Mouse (Mus musculus): ENCODE results near the gene Abr. TPM values are rescaled to one million over a fixed set of nuclear protein-coding genes. Genes with fewer than 3 reads are reported as not detected.

The Abr gene
- polyA plus RNA-seq, 1 experiment: 2.4 TPM

DNA sequence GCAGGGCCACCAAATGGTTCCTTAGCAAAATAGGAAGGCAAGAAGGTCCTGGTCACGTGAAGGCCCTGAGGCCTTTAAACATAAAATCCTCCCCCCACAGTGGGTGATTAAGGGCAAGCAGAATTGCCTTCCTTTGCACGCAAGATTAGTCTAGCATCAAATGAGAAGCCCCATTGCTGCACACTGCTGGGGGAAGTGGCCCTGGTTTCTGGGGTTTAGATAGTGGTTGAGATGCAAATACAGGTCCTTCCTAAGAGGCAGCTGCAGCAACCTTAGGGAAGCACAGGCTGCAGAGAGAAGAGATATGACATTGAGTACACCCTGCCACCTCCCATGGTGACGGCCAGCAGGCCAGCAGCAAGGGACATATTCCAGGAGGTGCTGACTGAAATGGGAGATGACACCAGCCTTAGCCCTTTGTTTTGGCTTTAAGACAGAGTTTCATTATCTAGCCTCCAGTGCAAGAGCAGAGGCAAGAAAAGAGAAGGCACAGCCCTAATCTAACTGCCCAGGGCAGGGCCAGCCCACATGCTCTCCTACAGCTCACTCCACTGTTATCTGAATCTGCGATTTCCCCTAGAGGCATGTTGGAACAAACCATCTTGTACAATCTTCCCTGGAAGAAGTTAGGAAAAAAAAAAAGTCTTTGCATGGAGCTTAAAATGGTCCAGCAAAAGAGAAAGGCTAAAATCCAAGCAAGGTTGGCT lies 28.3 kb downstream of the Abr start:
- H3K27ac ChIP-seq (replicated peaks; ENCODE audit: low read depth, low read length): no peak overlapping the region
- no peak overlapping the region for H3K4me3 ChIP-seq (ENCODE audit: insufficient read depth, low read depth, low read length)
- H3K4me1 ChIP-seq (ENCODE audit: control insufficient read depth, insufficient read depth, insufficient read length, low read length): no peaks in the 10 kb centered on the region

DNA sequence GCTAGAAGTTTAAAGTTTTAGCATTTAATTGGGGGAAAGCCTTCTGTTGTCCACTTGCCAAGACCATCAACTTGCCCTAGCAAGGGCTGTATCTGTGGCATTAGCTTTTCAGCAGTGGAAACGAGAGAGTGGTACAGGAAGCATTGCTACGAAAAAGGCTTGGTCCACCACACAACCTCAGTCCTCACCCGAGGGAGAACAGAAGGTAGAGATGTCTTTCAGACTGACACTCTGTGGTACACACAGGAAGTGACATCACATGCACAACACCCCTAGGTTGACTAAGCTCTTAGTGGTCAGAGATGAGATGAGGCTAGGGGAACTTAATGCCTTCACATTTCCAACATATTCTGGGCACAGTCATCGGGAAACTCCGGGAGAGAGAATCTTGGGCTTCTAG lies 32.4 kb downstream of the Abr start:
- no peak overlapping the region for H3K4me3 ChIP-seq (ENCODE audit: insufficient read depth, low read depth, low read length)
- no peak overlapping the region for H3K27ac ChIP-seq (replicated peaks; ENCODE audit: low read depth, low read length)
- H3K4me1 ChIP-seq (ENCODE audit: control insufficient read depth, insufficient read depth, insufficient read length, low read length): no peaks in the 10 kb centered on the region

DNA sequence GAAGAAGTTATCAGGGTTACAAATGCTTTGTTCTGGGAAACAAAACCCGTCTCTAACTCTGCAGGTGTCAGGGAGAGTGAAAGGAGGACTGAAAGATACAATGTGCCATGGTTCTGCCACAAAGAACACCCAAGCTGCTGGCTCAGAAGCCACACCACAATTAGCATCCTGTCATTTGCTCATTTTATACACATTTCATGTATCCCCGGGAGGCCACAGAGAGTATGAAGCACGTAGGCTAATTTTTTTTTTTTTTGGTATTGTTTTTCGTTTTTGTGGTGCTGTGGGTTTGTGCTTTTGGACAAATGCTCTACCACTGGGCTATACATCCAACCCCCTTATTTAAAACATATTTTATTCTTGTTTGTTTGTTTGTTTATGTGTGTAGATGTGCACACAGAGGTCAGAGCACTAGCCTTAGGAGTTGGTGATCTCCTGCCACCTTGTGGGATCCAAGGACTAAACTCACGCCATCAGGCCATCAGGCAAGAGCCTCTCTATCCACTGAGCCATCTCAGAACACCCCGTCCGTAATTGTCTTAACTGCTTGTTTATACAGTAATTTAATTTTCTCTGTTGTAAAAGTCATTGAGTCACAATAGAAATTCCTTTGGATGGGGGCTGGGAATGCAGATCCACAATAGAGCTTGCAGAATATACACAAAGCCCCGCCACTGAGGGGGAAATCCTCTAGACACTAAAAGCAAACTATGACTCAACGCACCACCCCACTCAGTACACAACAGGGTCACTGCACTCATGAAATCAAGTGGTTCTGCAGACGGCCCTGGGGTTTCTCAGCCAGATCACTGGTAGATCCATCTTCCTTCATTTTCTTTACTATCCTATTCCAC lies 33.3 kb downstream of the Abr start:
- Histone ChIP-seq H3K27ac (replicated peaks; ENCODE audit: low read depth, low read length) (0 out of 2 replicates have a peak overlapping the region, but pooled peaks have one; percentile 23), H3K4me3 (ENCODE audit: insufficient read depth, low read depth, low read length) (no peak overlapping the region), H3K4me1 (ENCODE audit: control insufficient read depth, insufficient read depth, insufficient read length, low read length) (no peaks in the 10 kb centered on the region)

DNA sequence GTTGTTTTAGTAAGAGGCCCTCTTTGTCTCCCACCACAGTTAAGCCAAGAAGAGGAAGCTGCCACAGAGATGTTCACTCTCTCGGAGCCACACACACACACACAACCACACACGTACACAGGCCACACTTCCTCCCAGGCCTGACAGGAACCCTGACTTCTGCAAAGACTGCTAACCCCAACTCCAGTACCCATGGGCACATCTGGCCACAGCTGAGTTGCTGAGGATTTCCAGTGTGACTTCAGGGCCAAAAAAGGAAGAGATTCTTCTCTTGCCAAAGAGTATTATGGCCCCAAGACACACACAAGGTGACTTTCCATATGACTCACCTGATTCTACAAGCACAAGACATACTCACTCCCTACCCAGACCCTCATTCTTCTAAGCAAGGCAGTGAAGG lies 34.1 kb downstream of the Abr start:
- Histone ChIP-seq H3K4me3 (ENCODE audit: insufficient read depth, low read depth, low read length) (no peak overlapping the region), H3K27ac (replicated peaks; ENCODE audit: low read depth, low read length) (peak overlapping the region; percentile 69), H3K4me1 (ENCODE audit: control insufficient read depth, insufficient read depth, insufficient read length, low read length) (no peaks in the 10 kb centered on the region)

DNA sequence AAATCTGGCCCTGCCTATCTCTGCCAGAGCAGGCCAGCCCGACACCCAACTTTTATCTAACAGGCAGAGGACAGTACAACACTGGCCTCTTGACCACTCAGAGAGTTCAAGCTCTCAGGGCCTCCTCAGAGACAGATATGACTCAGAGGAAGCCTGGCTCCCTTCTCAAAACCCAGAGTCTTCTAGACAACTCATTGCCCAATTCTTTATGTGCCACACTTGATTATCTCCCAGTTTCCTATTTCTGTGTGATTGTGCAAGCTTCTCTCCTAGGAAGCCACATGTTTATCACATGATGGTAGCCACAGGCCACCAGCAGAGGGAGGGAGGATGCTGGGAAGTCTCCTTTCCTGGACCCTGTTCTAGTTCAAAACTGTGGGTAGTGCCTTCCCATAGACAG lies 34.8 kb downstream of the Abr start:
- H3K27ac ChIP-seq (replicated peaks; ENCODE audit: low read depth, low read length): peak overlapping the region; percentile 69
- no peak overlapping the region for H3K4me3 ChIP-seq (ENCODE audit: insufficient read depth, low read depth, low read length)
- no peaks in the 10 kb centered on the region for H3K4me1 ChIP-seq (ENCODE audit: control insufficient read depth, insufficient read depth, insufficient read length, low read length)

DNA sequence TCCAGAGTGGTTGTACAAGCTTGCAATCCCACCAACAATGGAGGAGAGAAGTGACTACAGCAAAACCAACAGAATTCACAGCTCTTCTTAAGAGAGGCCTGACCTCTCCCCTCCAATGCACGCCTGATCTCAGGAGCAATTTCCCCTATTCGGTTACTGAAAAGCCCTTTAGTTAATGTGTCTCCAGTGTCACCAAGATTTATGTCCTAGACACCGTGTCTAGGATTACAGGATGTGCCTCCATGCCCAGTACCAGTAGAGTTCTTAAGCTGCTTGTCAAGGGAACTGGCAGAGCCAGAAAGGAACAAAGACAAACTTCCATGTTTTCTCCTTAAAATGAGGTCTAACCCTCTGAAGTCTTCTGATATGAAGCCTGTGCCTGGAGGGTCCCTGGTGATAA lies 36.0 kb downstream of the Abr start:
- Histone ChIP-seq H3K4me3 (ENCODE audit: insufficient read depth, low read depth, low read length) (no peak overlapping the region), H3K4me1 (ENCODE audit: control insufficient read depth, insufficient read depth, insufficient read length, low read length) (no peaks in the 10 kb centered on the region), H3K27ac (replicated peaks; ENCODE audit: low read depth, low read length) (no peak overlapping the region)

DNA sequence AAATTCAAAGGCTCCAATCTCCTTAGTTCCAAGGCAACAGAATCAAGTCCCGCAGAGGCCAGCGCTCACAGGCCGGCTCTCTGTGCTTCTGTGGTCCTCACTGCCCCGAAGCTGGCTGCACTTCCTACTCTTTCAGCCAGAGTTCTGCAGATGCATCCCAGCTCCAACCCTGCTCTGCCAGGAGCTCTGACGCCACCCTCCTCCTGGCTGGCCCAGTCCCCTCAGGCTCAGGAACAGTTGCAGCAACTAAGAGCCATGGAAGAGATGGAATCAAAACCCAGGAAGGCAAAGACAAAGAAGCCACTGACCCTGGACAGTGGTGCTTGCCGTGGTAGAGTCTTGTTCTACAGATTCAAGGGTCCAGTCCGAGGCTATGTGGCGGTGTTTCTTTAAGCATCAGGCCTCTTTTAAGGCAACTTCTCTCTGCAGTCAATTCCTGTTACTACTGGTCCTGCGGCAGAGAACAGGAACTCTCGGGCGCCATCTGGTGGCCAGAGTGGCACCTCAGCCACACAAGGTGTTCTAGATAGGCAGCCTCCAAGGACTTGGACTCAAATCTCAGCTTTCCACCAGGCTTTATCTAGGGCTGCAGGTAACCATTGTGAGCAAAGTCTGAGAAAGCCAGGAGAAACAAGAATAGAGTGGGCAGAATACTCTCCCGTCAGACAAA lies 44.4 kb downstream of the Abr start:
- no peak overlapping the region for H3K27ac ChIP-seq (replicated peaks; ENCODE audit: low read depth, low read length)
- H3K4me1 ChIP-seq (ENCODE audit: control insufficient read depth, insufficient read depth, insufficient read length, low read length): no peaks in the 10 kb centered on the region
- H3K4me3 ChIP-seq (ENCODE audit: insufficient read depth, low read depth, low read length): no peak overlapping the region

DNA sequence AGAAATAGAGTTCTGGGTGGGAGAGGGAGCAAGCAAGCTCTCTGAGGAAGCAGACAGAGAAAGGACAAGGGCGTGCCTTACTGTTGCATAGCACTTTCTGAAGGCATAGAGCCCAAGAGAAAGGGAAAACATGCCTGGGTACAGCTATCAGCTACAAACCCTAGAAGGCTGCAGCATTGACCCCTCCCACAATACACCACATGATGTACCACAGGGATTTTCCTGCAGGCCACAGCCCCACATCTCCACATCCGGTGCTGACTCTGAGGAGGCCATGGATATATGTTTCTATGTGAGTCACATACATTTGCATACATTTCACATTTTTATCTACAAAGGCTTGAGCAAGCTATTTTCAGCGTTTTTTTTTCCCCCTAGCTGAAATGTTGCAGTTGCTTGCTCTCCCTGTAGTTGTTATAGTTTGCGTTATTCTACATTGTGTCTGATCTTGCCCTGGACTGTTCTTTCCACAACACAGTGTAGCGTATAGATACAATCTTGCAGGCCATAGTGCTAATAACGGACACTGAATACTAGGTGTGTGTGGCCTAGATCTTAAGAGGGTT lies 49.2 kb downstream of the Abr start:
- no peak overlapping the region for H3K27ac ChIP-seq (replicated peaks; ENCODE audit: low read depth, low read length)
- peaks cover 4% of the 10 kb centered on the region for H3K4me1 ChIP-seq (ENCODE audit: control insufficient read depth, insufficient read depth, insufficient read length, low read length)
- H3K4me3 ChIP-seq (ENCODE audit: insufficient read depth, low read depth, low read length): no peak overlapping the region

DNA sequence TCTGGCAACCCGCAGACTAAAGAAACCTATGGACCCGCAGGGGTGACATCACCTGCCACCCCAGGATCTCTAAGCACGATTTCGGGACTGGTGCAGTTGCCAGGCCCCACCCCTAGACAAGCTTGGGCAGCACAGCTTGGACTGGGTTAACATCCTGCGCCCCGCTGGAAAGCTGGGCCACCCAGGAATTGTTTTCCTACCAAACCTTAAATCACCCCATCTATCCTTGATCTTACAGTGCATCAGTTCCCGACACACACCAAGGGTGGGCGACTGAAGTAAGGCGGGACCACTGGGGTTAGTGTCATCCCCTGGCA lies 50.5 kb downstream of the Abr start:
- peaks cover 4% of the 10 kb centered on the region for H3K4me1 ChIP-seq (ENCODE audit: control insufficient read depth, insufficient read depth, insufficient read length, low read length)
- H3K27ac ChIP-seq (replicated peaks; ENCODE audit: low read depth, low read length): no peak overlapping the region
- H3K4me3 ChIP-seq (ENCODE audit: insufficient read depth, low read depth, low read length): peak overlapping the region; percentile 46

DNA sequence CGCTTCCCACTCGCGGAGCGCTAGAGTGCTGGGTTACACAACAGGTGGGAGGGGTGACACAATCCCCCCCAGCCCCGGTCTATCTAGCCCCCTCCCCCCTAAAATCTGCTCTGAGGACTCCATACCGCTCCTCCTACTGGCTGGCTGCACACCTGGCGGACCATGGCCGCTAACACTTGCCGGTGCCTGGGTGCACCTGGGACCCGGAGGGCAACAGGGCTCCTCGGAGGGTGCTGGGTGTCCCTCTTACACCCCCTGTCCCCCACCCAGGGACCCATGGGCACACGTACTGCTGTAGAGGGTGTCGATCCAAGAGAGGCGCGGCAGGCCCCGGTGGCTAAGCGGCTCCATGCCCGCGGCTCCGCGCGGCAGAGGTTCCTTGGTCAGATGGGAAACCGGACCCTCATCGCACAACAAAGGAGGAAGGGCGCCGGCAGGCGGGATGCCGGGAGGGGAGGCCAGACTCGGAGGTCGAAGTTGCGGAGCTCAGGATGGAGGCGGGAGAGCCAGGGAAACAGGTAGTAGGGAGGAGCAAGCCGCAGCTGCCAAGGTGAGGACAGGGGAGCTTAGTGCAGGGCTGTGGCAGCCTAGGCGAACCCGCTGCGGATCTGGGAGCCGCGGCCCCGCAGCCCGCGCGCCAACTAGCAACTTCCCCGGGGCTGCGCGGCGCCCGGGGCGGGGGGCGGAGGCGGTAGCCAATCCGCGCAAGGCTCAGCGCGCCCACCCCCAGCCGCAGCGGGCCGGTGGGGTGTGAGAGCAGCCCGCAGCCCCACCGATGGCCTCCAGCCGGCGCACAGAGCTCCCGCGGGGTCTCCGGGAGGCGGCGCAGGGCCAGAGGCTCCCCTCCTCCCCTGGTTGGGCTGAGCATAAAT lies 51.1 kb downstream of the Abr start:
- Histone ChIP-seq H3K4me1 (ENCODE audit: control insufficient read depth, insufficient read depth, insufficient read length, low read length) (peaks cover 4% of the 10 kb centered on the region), H3K27ac (replicated peaks; ENCODE audit: low read depth, low read length) (no peak overlapping the region), H3K4me3 (ENCODE audit: insufficient read depth, low read depth, low read length) (peak overlapping the region; percentile 46)

DNA sequence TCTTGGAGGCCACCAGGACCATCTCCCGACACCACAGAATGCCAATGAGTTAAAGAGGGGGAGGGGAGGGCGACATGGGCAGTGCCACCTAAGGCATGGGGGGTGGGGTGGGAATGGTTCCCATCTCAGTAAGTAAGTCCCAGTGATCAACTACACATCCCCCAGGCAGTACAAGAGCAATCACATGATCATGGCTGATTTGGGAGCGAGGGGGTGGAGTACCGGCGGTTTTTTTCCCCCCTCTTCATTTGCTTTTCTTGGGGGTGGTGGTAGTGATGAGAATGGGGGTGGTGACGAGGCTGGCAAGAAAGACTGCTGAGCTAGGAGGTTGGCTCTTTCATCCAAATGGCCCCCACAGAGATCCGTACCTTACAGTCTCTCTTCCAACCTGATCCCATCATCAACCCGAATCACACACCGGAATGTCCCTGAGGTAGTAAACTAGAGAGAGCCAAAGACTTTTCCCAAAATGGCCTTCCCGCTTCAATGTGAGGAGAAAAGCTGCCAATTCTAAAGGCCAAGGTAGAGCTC lies 51.8 kb downstream of the Abr start:
- H3K4me3 ChIP-seq (ENCODE audit: insufficient read depth, low read depth, low read length): no peak overlapping the region
- no peak overlapping the region for H3K27ac ChIP-seq (replicated peaks; ENCODE audit: low read depth, low read length)
- peaks cover 4% of the 10 kb centered on the region for H3K4me1 ChIP-seq (ENCODE audit: control insufficient read depth, insufficient read depth, insufficient read length, low read length)

DNA sequence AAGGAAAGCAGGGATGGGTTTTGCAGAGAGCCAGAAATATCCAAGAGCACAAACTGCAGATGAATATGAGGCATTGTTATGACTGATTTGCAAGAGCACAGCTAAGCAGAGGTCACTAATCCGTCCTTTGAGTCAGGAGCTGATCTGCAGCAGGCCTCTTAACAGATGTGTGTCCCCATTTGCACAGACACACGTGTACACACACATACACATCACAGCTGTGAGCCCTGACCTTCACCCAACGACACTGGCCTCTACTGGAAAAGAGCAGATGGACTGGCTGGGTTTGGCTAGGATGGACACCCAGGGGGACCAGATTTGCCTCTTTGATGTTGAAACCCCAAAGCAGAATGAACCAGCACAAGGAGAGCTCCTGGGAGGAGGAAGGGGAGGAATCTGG lies 52.7 kb downstream of the Abr start:
- peaks cover 4% of the 10 kb centered on the region for H3K4me1 ChIP-seq (ENCODE audit: control insufficient read depth, insufficient read depth, insufficient read length, low read length)
- no peak overlapping the region for H3K27ac ChIP-seq (replicated peaks; ENCODE audit: low read depth, low read length)
- H3K4me3 ChIP-seq (ENCODE audit: insufficient read depth, low read depth, low read length): no peak overlapping the region

DNA sequence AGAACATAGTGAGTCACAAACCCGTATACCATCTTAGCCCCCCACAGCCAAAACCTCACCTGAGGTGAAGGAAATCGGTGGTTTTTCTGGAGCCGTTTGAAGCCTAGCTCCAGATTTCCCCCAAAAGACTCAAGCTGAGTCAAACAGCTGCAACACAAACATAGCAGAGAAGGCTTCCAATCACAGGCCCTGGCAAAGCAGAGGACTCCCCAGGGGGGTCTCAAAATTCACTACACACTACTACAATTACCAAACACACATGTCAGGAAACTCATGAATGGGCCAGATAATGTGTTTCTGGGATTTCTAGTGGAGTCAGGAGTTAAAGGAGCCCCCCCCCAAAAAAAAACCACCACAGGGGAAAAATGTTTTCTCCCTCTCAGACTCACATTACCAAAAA lies 56.0 kb downstream of the Abr start:
- Histone ChIP-seq H3K4me1 (ENCODE audit: control insufficient read depth, insufficient read depth, insufficient read length, low read length) (peaks cover 3% of the 10 kb centered on the region), H3K4me3 (ENCODE audit: insufficient read depth, low read depth, low read length) (no peak overlapping the region), H3K27ac (replicated peaks; ENCODE audit: low read depth, low read length) (no peak overlapping the region)

DNA sequence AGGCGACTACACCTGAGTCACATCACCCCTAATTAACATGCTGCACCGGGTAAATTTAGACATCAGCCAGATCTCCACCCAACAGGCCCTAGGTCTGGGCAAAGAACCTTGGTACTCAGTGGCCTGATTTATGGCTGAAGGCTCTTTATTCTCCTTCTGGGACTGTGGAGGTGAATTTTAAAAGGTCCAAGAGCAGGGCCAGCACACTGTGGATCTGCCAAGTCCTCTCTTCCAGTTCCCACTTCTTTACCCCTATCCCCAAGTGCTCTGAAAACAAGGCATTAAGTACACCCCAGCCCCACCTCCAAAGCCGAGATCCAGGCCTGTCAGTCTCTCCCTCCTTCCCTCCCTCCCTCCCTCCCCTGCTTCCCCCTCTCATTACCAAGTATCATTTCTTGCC lies 59.5 kb downstream of the Abr start:
- no peaks in the 10 kb centered on the region for H3K4me1 ChIP-seq (ENCODE audit: control insufficient read depth, insufficient read depth, insufficient read length, low read length)
- H3K4me3 ChIP-seq (ENCODE audit: insufficient read depth, low read depth, low read length): no peak overlapping the region
- no peak overlapping the region for H3K27ac ChIP-seq (replicated peaks; ENCODE audit: low read depth, low read length)

All from brown adipose tissue, adult 24 weeks (tissue).